Mouse (Mus musculus): Measurements from ENCODE around the gene A430033K04Rik.

Gene A430033K04Rik

GRCm38 (mm10) chr5:138694496-138695167 lies 72.0 kb downstream of the A430033K04Rik start:
- DNase-seq (ENCODE audit: low read depth, low spot score): no peak

DNA sequence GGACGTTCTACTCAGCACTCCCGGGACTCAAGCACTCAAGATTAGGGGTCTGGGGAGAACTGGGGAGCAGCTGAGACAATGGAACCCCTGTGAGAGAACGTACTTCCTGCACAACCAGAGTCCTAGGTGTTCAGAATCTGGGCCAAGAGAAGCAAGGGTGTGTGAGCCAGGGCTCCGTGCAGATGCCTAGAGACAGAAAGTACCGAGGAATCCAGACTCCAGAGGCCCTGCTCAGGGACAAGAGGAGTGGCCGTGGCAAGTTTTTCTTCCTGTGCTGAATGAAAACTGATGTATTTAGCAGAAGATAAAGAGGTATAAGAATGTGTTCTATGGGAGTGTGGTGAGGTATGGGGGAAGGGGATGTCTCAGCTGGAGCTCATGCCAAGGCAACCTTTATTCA lies 74.8 kb downstream of the A430033K04Rik start:
- DNase-seq (ENCODE audit: low read depth, low spot score): no peak

All from retina, adult 2 months (tissue).